Mouse (Mus musculus): ENCODE results near the gene Gm49027. TPM values are rescaled to one million over a fixed set of nuclear protein-coding genes. Genes with fewer than 3 reads are reported as not detected.
"Not testable (repeated sequence)": the region's sequence is repeated elsewhere in the genome, so short reads cannot be mapped to it uniquely, and the experiment has no call there.

Gm49027 gene
- total RNA-seq (2021) = 10 to 100 TPM in 1 of 2 experiments, 1 to 10 TPM in 1; 4.5 to 10.2 TPM
- polyA plus RNA-seq (2012; rRNA removed) = 43.0 and 69.6 TPM in 2 replicates
- long read RNA-seq = 0 reads

DNA sequence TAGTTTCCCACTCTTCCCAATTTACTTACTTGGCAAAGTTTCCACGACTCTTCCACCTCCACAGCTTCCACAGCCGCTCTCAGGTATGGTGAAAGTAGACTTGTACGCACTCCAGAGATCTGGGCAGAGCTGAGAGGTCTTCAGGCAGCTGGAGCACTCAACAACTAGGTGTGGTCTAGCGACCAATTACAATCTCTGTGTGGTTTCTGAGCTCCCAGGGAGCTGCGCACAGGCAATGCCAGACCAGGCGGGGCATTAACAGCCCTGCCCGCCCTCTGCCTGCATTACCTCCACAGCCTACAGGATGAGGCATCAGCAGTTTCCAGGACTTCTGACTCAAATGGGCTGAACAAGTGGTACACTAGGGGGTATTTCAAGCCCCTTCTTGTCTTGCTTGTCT lies at the start of gene Gm49027:
Gene Gm49027, minus strand, starts transcription at position 208 of the 400 bp plus-strand sequence.
- DNase-seq = no peak

DNA sequence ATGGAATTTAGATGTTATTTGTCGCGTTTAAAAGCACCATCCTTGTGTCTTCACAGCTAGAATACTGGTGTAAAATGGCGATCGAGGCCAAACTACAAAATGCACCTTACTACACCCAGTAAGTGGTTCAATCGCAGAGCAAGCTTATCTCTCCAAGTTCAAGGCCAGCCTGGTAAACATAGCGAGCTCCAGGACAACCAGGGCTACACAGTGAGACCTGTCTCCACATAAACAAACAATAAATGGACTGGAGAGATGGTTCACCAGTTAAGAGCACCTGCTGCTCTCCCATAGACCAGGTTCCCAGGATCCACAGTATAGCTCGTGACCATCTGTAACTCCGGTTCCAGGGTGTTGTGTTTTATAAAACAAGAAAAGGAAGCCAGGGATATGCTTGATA lies 48.1 kb upstream of the Gm49027 start:
- DNase-seq = no peak

DNA sequence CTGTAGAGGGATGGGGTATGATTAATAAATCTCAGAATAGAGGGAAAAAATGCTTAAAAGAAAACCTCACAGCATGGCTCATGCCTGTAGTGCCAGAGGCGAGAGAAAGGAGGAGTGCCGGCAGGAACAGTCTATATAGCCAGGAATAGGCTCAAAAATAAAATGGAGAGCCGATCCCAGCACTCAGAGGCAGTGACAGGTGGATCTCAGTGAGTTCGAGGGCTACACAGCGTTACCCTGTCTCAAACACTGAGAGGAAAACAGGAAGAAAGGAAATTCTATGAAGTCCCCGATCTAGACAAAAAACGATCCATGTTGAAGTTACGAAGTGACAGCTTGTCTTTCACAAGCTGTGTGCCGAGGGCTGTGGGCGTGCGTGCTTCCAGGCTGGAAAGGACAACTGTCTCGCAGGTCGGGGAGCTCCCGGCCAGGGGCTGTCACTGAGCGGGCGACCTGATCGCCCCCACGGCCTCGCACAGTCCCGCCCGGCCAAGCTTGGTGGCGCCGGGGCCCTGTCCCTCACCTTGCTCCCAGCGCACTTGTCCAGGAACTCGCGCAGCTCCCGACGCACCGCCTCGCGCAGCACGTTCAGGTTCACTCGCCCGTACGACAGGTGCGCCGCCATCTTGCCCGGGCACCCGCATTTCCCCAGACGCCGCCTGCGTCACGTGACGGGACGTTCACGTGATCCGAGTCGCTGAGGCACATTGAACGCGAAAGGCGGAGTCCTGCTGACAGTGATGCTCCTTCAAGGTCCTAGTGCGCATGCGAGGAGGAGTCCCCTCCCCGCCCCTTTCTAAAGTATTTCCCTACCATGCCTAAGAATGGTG lies 47.3 kb upstream of the Gm49027 start, which contains the start of gene Vps33a:
Gene Vps33a, minus strand, starts transcription at position 682 of the 830 bp plus-strand sequence.
- DNase-seq = peak; percentile 97

DNA sequence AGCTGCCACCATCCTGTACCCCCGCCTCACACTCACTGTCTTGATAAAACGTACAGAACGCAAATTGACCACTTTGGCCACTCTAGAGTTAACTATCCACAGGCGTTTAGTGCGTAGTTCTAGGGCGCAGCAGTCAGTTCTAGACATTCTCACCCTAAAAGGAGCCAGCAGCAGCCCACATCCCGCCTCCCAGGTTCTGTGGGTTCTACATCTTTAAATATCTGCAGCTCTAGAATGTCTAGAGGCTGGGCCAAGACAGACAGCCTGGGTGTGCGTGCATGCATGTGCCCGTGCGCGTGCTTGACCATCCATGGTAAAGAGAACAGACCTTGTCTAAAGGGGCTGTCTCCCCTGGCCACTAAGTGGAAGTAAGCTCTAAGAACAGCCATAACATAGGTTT lies 35.8 kb upstream of the Gm49027 start:
- DNase-seq = no peak

DNA sequence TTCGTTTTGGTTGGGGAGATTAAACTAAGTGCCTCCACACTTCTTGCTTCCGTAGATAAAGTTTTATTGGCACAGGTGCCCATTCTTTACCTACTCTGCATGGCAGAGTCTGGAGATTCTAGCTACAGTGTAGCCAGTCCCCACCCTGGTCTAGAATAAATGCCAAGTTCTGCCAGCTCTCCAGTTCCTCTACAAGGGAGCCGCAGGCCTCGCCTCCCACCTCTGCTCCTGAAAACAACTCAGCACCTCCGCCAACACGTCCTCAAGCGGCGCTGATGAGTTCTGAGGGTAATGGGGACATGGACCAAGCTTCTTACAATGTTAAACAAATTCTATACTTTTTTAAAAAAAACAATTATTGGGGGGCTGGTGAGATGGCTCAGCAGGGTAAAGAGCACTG lies 34.3 kb upstream of the Gm49027 start:
- no peak for DNase-seq

DNA sequence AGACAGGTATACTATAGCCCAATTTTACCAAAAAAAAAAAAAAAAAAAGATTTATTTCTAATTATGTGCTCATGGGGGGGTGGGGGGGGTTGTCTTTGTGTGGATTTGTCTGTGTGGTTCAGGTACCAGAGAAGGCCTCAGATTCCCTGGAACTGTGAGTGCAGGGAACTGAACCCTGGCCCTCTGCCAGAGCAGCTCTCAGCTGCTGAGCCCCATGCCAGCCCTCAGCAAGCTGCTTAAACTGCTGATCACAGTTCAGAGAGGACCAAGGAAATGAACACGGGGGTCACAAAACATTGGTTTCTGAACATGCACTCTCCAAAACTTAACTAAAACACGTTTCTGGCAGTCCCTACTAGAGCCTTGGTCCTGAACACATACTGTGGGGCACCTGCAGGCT lies 31.2 kb upstream of the Gm49027 start:
- DNase-seq = peak; percentile 70

DNA sequence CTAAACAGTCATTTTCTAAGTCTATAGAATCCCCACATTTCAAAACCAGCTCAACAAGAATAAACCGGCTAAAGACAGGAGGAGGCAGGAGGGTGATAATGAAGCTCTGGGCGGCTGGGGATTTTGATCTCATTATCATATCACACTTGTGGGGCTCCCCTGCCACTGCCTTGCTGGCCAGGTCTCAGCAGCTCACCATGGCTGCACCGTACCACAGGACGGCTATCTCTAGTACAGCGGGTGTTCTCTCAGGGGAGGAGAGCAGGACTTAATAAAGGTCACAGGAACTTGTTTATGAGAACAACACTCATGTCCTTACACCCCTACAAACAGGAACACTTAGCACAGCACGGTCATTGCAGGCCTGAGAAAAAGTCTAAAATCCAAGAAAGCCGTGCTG lies 30.4 kb upstream of the Gm49027 start:
- DNase-seq = no peak

DNA sequence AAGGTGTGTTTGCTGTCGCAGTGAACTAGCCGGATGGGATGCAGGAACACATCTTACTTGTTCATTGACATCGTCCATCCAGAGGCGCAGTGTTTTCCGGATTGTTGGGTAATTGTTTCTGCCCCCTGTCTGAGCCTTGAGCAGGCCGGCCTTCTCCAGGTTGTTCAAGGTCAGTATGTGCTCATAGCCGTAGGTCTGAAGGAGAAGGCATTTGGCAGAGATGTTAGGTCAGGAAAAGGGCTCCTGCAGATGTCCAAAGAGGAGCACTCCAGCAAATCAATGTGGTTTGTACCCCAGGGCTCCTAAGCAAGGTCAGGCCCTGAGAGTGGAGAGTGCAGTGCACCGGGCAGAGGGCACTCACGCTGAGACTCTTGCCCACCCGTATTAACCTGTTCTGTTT lies 8.5 kb upstream of the Gm49027 start:
- DNase-seq = peak; percentile 58

DNA sequence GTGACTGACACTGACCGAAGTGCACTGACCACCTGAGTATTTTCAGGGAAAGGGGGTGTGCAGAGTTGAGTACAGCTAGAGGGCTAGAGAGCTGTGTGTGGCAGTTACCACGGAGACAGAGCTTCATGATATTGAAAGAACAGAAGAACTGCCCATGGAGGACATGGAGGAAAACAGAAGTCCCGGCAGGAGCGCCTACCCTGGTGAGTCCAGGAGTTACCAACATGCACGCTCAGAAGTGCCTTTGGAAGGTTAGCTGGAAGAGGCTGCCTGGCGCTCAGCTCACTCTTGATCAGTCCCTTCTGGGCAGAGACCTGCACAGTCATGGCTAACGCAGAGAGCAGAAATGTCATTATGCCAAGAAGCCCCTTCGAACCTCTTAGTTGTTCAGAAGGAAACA lies 4.8 kb upstream of the Gm49027 start:
- DNase-seq = no peak

DNA sequence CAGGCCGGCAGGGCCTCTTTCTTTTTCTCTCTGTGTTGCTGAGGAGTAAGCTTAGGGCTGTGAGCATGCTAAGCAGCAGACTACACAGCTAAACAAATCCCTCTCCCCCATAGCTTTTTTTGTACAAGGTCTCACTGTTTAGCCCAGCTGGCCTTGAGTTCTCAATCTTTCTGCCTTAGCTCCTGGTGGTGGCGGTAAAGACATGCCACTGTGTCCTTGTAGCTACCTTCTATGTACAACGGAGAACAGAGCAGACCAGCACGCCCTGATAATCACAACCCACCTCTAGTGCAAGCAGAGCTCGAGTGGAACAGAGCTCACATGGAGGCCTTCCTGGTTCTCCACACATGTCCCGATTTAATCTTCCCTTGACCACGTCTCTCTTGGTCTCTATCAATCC lies 3.4 kb upstream of the Gm49027 start:
- peak; percentile 34 for DNase-seq

DNA sequence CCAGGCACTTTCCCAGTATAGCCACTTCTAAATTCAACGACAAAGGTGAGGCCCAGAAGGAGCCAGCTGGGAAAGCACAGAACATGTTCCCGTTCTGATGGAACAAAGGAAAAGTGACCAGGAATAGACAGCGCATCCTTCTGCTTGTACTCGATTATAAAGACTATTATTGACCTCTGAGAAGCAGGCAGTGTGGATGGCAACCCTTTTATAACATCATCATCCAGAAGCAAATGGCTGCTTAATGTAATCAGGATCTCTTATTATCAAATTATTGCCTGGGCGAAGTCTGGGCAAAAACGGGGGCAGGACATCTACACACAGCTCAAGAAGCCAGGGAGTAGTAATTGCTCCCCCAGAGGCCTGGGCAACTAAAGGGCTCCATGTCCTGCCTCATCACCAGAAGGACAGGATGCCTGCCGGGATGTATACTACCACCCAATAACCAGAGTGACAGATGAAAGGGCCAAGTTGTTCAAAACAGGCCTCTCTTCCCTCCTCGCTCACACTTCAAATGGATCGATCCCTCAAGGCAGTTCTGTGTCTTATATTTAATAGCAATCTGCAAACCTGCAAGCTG lies 718 bp upstream of the Gm49027 start:
- DNase-seq = no peak

DNA sequence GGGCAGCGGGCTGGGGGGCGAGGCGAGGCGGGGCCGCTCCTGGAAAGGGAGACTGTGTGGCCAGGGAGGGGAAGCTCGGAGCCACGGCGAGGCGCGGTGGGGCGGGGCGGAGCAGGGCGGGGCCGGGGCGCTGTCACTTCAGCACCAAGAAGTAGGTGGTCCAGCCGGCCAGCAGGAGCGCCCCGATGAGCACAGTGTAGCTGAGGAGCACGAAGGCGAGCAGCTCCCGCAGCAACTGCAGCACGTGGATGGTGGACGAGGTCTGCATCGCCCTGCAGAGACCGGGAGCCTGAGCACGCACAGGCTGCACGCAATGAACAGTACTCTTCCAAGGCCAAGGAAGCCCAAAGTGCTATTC lies 916 bp downstream of the Gm49027 start:
- no peak for DNase-seq

DNA sequence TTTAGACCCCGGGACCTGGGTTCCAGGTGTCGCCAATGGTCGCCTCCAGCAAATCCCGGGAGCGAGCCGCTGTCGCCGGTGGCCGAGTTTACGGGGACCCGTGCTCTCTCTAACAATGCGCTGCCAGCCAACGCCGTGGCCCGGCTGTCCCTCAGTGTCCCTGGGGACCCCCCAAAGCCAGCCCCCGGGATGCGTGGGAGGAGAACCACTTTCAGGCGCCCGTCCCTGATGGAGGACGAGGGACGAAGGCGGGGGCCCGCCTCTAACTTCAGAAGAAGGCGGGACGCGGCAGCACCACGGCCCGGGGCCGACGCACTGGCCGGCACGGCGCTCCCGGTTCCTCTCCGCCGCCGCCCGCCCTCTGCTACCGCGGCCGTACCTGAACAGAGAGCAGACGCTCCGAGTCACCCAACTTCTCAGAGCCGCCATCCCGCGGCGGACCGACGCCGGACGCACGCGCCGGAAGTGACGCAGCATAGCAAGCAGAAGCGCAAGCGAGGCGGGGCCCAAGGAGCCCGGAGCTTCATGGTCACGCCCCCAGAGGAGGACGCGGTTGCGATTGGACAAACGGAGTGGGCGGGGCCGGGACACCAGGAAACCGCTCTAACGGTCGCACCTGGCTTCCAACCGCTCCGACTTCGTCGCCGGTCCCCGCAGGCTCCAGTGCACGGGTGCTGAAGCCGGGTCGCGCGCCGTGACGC lies 1.4 kb downstream of the Gm49027 start, which contains the start of gene Diablo:
Gene Diablo, minus strand, starts transcription at position 485 of the 701 bp plus-strand sequence.
- peak; percentile 99 for DNase-seq

DNA sequence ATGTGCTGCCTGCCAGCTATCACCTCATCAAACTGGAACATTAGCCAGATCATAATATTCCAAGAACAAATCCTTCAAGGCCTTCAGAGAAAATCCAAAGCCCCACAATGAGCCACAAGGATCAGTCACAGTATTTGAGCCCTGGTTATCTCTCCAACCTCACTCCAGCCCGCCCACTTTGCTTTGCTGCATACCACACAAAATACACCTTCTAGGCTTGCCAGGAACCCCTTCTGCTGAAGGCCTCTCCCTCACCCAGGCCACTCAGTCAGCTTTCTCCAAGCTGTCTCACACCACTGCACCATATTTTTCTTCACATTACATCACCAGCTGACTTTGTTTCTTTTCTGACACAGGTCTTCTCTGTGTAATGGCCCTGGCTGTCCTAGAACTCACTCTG lies 3.1 kb downstream of the Gm49027 start:
- no peak for DNase-seq

DNA sequence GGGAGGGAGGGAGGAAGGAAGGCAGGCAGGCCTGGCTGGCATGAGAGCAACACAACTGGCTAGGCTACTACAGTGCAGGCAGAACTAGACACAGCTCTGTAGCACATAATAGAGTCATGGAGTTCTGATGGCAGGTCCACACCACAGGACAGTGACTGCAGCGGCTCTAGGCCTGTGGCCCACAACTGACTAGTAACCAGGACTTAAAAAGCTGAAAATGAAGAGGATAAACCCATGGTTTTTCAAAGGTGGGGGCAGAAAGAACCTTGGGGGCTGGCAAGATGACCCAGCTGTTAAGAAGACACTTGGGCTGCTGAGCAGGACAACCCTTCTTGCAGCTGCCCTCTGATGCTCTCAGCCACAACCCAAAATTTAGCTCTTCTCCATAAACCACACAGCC lies 3.7 kb downstream of the Gm49027 start:
- no peak for DNase-seq

DNA sequence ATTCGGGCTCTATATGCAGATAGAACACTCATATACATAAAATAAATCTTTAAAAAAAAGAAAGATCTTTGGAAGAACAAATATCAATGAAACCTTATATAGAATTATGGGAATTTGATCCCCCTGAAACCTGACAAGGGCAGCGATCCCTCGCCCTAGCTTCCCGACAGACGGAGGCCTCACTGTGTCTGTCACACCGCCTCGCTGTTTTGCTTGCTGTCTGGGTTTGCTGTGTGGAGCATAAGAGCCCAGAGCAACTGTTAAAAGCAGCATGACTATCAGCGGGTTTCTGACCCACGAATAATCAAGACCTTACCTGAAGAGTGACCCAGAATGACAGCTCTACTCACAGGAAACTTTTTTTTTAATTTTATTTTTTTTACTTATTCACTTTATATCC lies 4.6 kb downstream of the Gm49027 start:
- no peak for DNase-seq

DNA sequence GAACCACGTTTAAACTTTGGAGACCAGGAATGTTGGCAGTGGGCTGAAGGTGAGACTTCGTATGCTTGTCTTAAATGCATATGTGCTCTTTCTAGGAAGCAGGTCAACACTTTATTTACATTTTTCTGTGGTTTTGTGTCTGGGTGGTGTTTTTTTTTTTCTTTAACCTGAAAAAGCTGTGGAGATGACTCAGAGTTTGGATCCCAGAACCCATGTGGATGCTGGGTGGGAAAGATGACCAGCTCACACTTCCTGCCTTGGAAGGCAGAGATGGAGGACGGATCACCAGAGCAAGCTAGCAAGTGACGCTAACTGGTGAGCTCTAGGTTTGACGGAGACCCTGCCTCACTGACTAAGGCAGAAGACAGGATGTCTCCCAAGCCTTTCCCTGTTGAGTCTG lies 10.4 kb downstream of the Gm49027 start:
- DNase-seq = no peak

DNA sequence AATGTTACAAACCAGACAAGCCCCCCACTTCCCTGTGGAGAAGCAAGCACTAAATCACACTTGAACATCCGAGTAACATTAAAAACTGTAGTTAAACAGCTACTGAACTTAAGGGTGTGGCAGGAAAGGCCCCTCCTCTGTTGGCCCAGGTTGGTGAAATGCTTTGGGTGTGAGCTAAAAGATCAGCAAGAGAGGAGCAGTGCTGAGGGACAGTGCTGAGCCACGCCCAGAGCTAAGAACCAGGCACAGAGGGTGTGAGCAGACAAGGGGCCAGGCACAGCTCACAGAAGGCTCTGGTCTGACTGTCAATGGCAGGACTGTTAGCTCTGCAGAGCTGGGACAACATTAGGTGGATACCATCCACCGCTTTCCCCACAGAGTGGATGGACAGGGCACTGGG lies 13.2 kb downstream of the Gm49027 start:
- DNase-seq = no peak

DNA sequence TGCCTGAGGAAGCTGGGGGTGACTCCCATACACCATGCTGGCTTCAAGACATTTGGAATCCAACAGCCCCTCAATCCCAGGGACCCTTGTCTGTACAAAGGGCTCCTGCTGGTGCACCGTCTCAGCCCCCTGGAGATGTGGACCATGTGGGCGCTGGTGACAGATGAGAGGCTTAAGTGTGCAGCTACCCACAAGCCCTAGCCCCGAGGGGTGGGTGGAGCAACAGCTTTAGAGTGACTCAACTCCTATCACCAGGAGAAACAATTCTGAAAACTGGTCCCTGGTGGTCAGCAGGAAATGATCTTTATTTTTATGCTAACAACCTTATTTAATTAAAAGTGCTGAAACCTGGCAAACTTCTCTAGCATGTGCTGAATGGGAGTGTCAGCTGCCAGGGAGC lies 13.9 kb downstream of the Gm49027 start:
- not testable (repeated sequence) for DNase-seq

DNA sequence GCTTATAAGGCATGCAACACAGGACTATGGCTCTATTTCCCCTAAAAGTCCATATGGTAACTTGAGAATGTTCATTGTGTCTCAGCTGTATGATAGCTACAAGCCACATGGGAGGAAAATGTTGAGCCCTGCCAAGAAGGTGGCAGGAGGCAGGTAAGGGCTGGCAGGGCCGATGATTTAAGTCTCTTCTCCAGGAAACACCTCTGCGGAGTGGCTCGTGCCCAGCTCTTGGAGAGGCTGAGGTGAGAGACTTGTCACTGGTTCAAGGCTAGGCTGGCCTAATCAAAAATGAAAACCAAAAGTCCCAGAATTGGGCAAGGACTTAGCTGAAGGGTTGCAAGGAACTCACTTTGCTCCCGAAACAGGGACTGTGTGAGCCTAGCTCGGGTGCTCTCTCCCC lies 15.1 kb downstream of the Gm49027 start, which contains the start of gene B3gnt4:
Gene B3gnt4, plus strand, starts transcription at position 301 of the 400 bp plus-strand sequence.
- no peak for DNase-seq

DNA sequence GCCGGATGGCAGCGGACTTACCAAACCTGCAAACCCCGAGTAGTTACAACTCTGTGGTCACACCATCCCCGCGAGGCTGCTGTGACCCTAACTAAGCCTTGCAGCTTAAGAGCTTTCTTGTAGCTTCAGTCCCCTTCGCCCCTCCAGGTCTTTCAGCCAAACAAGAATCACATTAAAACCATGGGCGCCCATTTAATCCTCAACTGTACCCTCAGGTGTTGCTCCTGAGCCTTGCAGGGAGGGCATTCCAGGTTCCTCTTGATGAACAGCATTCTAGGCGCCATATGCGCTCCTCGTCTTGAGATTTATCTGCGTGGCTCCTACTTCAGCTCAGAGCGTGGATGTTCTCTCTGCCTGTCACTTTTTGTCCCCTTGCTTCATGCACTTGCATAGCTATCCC lies 16.4 kb downstream of the Gm49027 start:
- DNase-seq = no peak

DNA sequence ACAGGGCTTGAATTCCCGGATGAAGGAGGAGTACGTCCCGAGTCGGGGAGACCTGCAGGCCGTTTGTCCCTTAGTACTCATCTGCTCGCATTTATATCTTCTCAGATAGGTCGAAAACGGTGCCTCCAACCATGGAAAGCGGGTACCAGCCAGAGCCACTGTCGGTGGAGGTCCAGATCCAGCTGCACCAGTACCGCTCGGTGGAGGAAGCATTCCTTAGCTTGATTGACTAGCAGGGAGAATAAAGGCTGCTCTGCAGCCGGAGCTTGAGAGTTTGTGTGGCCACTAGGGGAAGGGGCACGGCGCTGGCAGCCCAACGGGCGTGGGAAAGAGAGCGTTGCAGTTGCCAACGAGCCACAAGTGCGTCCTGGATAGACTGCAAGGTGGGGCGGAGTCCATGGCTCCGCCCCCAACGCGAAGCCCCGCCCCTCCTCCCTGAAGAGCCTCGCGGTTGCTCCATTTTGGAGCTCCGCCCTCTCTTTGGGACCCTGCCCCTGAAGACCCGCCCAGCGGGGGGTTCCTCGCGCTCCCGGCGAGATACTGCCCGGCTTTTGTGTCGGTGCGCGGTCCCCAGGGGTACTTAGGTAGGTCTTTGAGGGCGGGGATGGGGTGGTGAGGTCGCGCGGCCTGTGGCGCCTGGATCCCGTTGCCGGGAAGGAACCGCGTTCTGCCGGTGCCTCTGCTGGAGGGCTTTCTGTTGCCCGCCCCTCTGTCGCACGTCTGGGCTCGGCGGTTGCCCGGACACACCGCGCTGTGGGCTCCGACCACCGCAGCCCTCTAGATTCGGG lies 17.2 kb downstream of the Gm49027 start:
- peak; percentile 90 for DNase-seq

All from adrenal gland, adult 2 months (tissue).